Mouse (Mus musculus): ENCODE results near the gene Adat3.

DNA sequence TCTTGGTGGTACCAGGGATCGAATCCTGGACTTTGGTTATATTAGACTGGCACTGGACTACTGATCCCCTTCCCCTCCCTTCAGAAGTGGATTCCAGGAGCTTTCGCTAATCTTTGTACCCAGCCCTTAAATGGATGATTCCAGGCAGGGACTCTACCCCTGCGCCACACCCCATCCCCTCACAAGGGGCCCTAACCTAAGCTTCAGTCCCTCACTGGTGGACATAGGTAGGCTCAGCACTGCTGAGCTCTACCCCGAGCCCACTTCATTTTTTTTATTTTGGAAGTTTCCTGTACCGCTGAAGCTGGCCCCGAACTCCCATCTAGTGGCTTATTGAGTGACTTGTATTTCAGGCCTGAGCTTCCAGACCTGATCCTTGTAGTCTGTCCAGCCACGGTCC lies 684 bp downstream of the Adat3 start:
- TF ChIP-seq CTCF (IDR thresholded peaks at IDR 0.05; ENCODE audit: control insufficient read depth, insufficient read depth, low read length) (no peak), POLR2A (IDR thresholded peaks at IDR 0.05; ENCODE audit: borderline replicate concordance, control insufficient read depth, low read depth, low read length) (no peak)

Measured in bone marrow, adult 2 months (tissue).